Mouse (Mus musculus) testis, adult 2 months (tissue): ENCODE measurements around the gene Col25a1. TPM values are rescaled to one million over a fixed set of nuclear protein-coding genes. Genes with fewer than 3 reads are reported as not detected.

ENCODE experiments used
- H3K27ac ChIP-seq: fragments of 200-500 bp; 2 replicates; pipeline ENCODE4 v1.5.1; 2012; ENCODE audit warnings: low read depth, low read length; ENCODE audit not compliant: control insufficient read depth, insufficient read depth
- H3K27me3 ChIP-seq: fragments of 200-500 bp; 2 replicates; pipeline ENCODE4 v1.6.1; 2012; ENCODE audit warnings: mild to moderate bottlenecking, low read length, moderate library complexity; ENCODE audit not compliant: control insufficient read depth, insufficient read depth
- H3K36me3 ChIP-seq: fragments of 200-500 bp; 2 replicates; pipeline ENCODE4 v1.6.1; 2012; ENCODE audit warnings: mild to moderate bottlenecking, low read length; ENCODE audit not compliant: control insufficient read depth, insufficient read depth
- H3K4me1 ChIP-seq: fragments of 200-500 bp; 2 replicates; pipeline ENCODE4 v1.6.1; 2012; ENCODE audit warnings: low read length; ENCODE audit not compliant: control insufficient read depth, insufficient read depth
- H3K4me3 ChIP-seq: fragments of 200-500 bp; 2 replicates; pipeline ENCODE4 v1.5.1; 2012; ENCODE audit warnings: low read depth, mild to moderate bottlenecking, low read length, moderate library complexity, mixed read lengths; ENCODE audit not compliant: control insufficient read depth
- CTCF ChIP-seq: fragments of 200-500 bp; IDR thresholded peaks from 2 replicates; pipeline ENCODE4 v1.5.1; 2012; ENCODE audit warnings: low read depth, mild to moderate bottlenecking, inconsistent platforms, low read length, moderate library complexity; ENCODE audit not compliant: control insufficient read depth, insufficient read depth, insufficient replicate concordance
- POLR2A ChIP-seq: fragments of 200-500 bp; IDR thresholded peaks from 2 replicates; pipeline ENCODE4 v1.6.1; 2012; ENCODE audit warnings: low read depth, mild to moderate bottlenecking, inconsistent platforms, low read length, moderate library complexity; ENCODE audit not compliant: control insufficient read depth
- polyA plus RNA-seq: library from polyadenylated mRNA; depleted of rRNA; stranded (reverse); fragments of >200 nt; gene quantifications from 2 replicates; pipeline ENCODE4 v1.2.3, GENCODE M21; 2012

Gene Col25a1
- polyA plus RNA-seq, 1 experiment = 1.9 TPM

- H3K4me1 ChIP-seq = no peaks in the 10 kb centered on the region
- H3K27me3 ChIP-seq = no peaks in the 10 kb centered on the region
- H3K36me3 ChIP-seq = no peaks in the 10 kb centered on the region
- no peak overlapping the region for H3K27ac ChIP-seq
- no peak overlapping the region for H3K4me3 ChIP-seq
- TF ChIP-seq CTCF (no peak), POLR2A (no peak)
Observed at GRCm38 (mm10) chr3:130428796-130429195, 297.5 kb downstream of the Col25a1 start.

GRCm38 (mm10) chr3:130430052-130430451 lies 298.8 kb downstream of the Col25a1 start:
- Histone ChIP-seq H3K4me3 (no peak overlapping the region), H3K36me3 (no peaks in the 10 kb centered on the region), H3K27ac (no peak overlapping the region), H3K4me1 (no peaks in the 10 kb centered on the region), H3K27me3 (no peaks in the 10 kb centered on the region)
- TF ChIP-seq CTCF (no peak), POLR2A (no peak)

- Histone ChIP-seq H3K4me3 (no peak overlapping the region), H3K27ac (no peak overlapping the region), H3K36me3 (no peaks in the 10 kb centered on the region), H3K4me1 (no peaks in the 10 kb centered on the region), H3K27me3 (no peaks in the 10 kb centered on the region)
- TF ChIP-seq CTCF = no peak
- no peak for TF ChIP-seq POLR2A
Observed at GRCm38 (mm10) chr3:130432818-130433217, 301.5 kb downstream of the Col25a1 start.

- H3K4me1 ChIP-seq = peaks cover 9% of the 10 kb centered on the region
- no peak overlapping the region for H3K27ac ChIP-seq
- no peaks in the 10 kb centered on the region for H3K36me3 ChIP-seq
- no peaks in the 10 kb centered on the region for H3K27me3 ChIP-seq
- TF ChIP-seq POLR2A = no peak
- TF ChIP-seq CTCF = no peak
- H3K4me3 ChIP-seq = no peak overlapping the region
Observed at GRCm38 (mm10) chr3:130436956-130437355, 305.7 kb downstream of the Col25a1 start.

- peaks cover 9% of the 10 kb centered on the region for H3K4me1 ChIP-seq
- H3K27me3 ChIP-seq = no peaks in the 10 kb centered on the region
- no peaks in the 10 kb centered on the region for H3K36me3 ChIP-seq
- no peak for TF ChIP-seq CTCF
- no peak overlapping the region for H3K4me3 ChIP-seq
- H3K27ac ChIP-seq = no peak overlapping the region
Observed at GRCm38 (mm10) chr3:130439767-130440166, 308.5 kb downstream of the Col25a1 start.

GRCm38 (mm10) chr3:130440689-130441088 lies 309.4 kb downstream of the Col25a1 start:
- Histone ChIP-seq H3K27me3 (no peaks in the 10 kb centered on the region), H3K4me1 (peaks cover 9% of the 10 kb centered on the region), H3K27ac (no peak overlapping the region), H3K4me3 (peak overlapping the region; percentile 12), H3K36me3 (no peaks in the 10 kb centered on the region)
- TF ChIP-seq CTCF (no peak), POLR2A (no peak)

GRCm38 (mm10) chr3:130443842-130444627 lies 312.7 kb downstream of the Col25a1 start:
- TF ChIP-seq POLR2A (no peak), CTCF (no peak)
- H3K4me3 ChIP-seq = no peak overlapping the region
- H3K36me3 ChIP-seq = no peaks in the 10 kb centered on the region
- H3K27ac ChIP-seq = no peak overlapping the region
- peaks cover 9% of the 10 kb centered on the region for H3K4me1 ChIP-seq
- H3K27me3 ChIP-seq = no peaks in the 10 kb centered on the region
